In genomic region chr3:97730131-97730530, GRCm38 (mm10) we compare ENCODE assay signal across 22 mouse cellular contexts. TPM values are rescaled to one million over a fixed set of nuclear protein-coding genes. Genes with fewer than 3 reads are reported as not detected.
DNase-seq lines count a peak whose midpoint lies in the region; ATAC-seq lines count a peak whose summit lies in the region.
"Had no signal": no experiment of that assay in that cellular context is flagged by ENCODE, and none has a peak within 500 bp of the region (broad histone marks: within the 10 kb centered on the region; RNA-seq: fewer than 3 reads in every experiment).

No protein-coding gene starts in this region.

- 0 out of 2 replicates have a peak overlapping the region, but pooled peaks have one; percentile 2 for H3K27ac ChIP-seq in brown adipose tissue, adult 24 weeks (replicated peaks; ENCODE audit: low read depth, low read length)
- H3K27ac ChIP-seq: embryonic facial prominence, embryonic 13.5 days; forebrain, embryonic 13.5 days; hindbrain, embryonic 10.5 days; intestine, embryonic 15.5 days had no signal

- peak; percentile 10; the same call in 1 of the 2 replicates for ATAC-seq in frontal cortex, adult (ENCODE audit: low TSS enrichment)
- no peak for ATAC-seq in monocyte, adult 5-6 weeks (replicated peaks; ENCODE audit: insufficient number of reproducible peaks, low FRiP score, low TSS enrichment, poor library complexity, severe bottlenecking)
- ATAC-seq: forebrain, embryonic 13.5 days; intestine, embryonic 15.5 days had no signal

- DNase-seq in frontal cortex, postnatal 36 days (ENCODE audit: low spot score in 2 of 2), result no peak
- DNase-seq in left cerebral cortex, postnatal 4 days, result peak; percentile 12
- no peak for DNase-seq in left cerebral cortex, postnatal 10 days (ENCODE audit: extremely low spot score in 1 of 2, low spot score in 2 of 2)
- peak; percentile 42 for DNase-seq in ovary, postnatal 36 days (ENCODE audit: low spot score)
- DNase-seq in kidney, adult 11 months, result no peak
- DNase-seq: cerebellum, postnatal 36 days; kidney, postnatal 25 days; lung, adult 2 months; right cerebral cortex, postnatal 4 days; thymus, postnatal 25 days had no signal

- H3K4me1 ChIP-seq in brown adipose tissue, adult 24 weeks (ENCODE audit: control insufficient read depth, insufficient read depth, insufficient read length, low read length), result 0 out of 2 replicates have a peak, but pooled peaks cover 2% of the 10 kb centered on the region
- H3K4me1 ChIP-seq: forebrain, embryonic 13.5 days; intestine, embryonic 15.5 days had no signal

- intact Hi-C loops in left cerebral cortex, postnatal 4 days (cut with DNase I), result no loop called here
- intact Hi-C loops in left cerebral cortex, postnatal 10 days (cut with DNase I), result no loop called here

- H3K4me3 ChIP-seq in brown adipose tissue, adult 24 weeks (ENCODE audit: insufficient read depth, low read depth, low read length), result no peak overlapping the region
- H3K4me3 ChIP-seq: embryonic facial prominence, embryonic 13.5 days; forebrain, embryonic 13.5 days; hindbrain, embryonic 10.5 days; intestine, embryonic 15.5 days had no signal

RNA-seq across cellular contexts. Expression of gene Gm17651, which starts 55.6 kb away (rescaled TPM):
- not detected for total RNA-seq in left cerebral cortex, postnatal 4 days (2021)
- not detected for total RNA-seq in left cerebral cortex, postnatal 10 days (2021)
- not detected in 2 replicates for polyA plus RNA-seq in brown adipose tissue, adult 24 weeks (2012; ENCODE audit: insufficient read depth, insufficient read length, missing spikeins)
- total RNA-seq in monocyte, adult 5-6 weeks (2017), result not detected in 3 replicates
- total RNA-seq: granulocyte monocyte progenitor cell, adult 5-6 weeks; left cerebral cortex, adult 18-20 months; megakaryocyte progenitor cell, adult 5-6 weeks; MEL had no signal
- polyA plus RNA-seq: embryonic facial prominence, embryonic 13.5 days; forebrain, embryonic 13.5 days; hindbrain, embryonic 10.5 days; intestine, embryonic 15.5 days; limb, embryonic 14.5 days; lung, adult 2 months had no signal

Comparison
In these comparisons a context has a peak if more than half of its experiments do, and no peak if none do; other contexts are left out.
1. DNase-seq: peak in left cerebral cortex, postnatal 4 days (single experiment) and ovary, postnatal 36 days (single experiment); none in frontal cortex, postnatal 36 days (0 of 2), left cerebral cortex, postnatal 10 days (0 of 2) and kidney, adult 11 months (single experiment).